Mouse (Mus musculus): ENCODE results near the gene Dock6. TPM values are rescaled to one million over a fixed set of nuclear protein-coding genes. Genes with fewer than 3 reads are reported as not detected.

The Dock6 gene
- polyA plus RNA-seq, 1 experiment from 2014 or later, result 28.3 TPM

DNA sequence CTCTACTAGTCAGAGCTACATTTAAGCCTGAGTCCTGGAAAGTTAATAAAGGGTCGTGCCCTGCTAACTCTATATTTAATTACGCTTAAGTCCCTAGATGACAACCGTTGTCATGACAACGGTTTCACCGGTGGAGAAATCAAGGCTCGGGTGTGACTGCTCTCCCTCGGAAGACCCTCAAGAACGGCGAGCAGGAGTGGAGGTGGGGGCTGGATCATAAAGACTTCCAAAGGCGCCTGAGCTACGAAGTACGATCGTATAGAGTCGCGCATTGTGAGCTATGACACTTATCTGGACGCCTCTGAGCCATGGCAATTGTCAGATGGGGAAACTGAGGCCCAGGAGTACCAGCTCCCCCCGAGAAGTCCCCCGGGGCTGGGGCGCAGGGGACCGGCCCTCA is 92.7 kb downstream of the Dock6 start:
- Histone ChIP-seq H3K9ac (ENCODE audit: low read depth, low read length) (peak overlapping the region; percentile 74), H3K27me3 (replicated peaks; ENCODE audit: control insufficient read depth, insufficient read depth, low read length) (no peaks in the 10 kb centered on the region), H3K27ac (replicated peaks; ENCODE audit: low read depth, low read length) (peak overlapping the region; percentile 36; the same call in 1 of the 2 replicates), H3K4me1 (ENCODE audit: control insufficient read depth, insufficient read depth, low read length) (peaks cover 8% of the 10 kb centered on the region; the same call in 1 of the 2 replicates), H3K9me3 (ENCODE audit: control insufficient read depth, low read length) (no peaks in the 10 kb centered on the region), H3K4me2 (ENCODE audit: low read depth, low read length) (peak overlapping the region; percentile 82), H3K4me3 (ENCODE audit: low read depth, low read length) (peak overlapping the region; percentile 80), H3K36me3 (ENCODE audit: control insufficient read depth, insufficient read depth, low read length) (0 out of 2 replicates have a peak, but pooled peaks cover 4% of the 10 kb centered on the region)
- DNase-seq (ENCODE audit: low spot score), result no peak
- ATAC-seq (ENCODE audit: low read depth), result 0 out of 2 replicates have a peak, but pooled peaks have one; percentile 0
- 2% methylated on average over 15 of the region's 20 CpGs for WGBS

DNA sequence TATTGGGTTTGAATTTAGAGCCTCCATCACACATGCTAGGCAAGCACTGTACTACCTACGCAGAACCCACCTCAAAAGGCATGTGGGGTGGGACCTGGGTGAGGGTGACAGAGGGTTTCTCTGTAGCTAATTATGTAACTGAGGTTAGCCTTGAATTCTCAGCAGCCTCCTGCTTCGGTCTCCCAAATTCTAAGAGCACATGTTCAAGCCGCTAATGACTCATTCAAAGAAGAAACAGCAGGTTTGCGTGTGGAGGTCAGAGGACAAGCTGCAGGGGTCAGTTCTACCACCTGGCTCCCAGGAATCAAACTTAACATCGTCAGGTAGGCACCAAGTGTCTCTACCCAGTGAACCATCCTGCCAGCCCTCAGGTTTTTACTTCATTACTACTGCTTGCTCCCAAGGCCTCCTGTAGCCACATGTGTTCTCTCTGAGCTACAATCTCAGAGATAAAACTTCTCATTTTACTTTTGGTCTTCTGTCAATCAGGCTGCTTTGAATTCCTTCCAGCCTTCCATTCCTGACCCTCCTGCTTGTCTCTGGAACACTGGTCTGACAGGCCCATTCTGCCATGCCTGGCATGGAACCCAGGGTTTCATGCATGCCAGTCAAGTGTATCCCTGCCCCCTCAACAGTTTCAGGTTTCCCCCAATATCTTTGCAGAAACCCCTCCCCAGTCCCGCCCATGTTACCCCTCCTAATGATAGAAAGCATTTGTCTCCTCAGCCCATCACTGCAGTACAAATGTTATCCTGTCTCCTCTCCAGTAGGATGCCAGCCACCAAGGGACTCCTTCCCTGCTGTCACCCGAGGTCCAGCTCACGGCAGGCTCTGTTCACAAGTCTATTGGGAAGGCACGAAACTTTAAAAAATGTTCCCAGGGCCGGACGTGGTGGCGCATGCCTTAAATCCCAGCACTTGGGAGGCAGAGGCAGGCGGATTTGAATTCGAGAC is 93.6 kb downstream of the Dock6 start:
- H3K4me1 ChIP-seq (ENCODE audit: control insufficient read depth, insufficient read depth, low read length), result peaks cover 8% of the 10 kb centered on the region; the same call in 1 of the 2 replicates
- ATAC-seq (ENCODE audit: low read depth) (no peak), DNase-seq (ENCODE audit: low spot score) (peak; percentile 30)
- peak overlapping the region; percentile 74 for H3K9ac ChIP-seq (ENCODE audit: low read depth, low read length)
- peak overlapping the region; percentile 82 for H3K4me2 ChIP-seq (ENCODE audit: low read depth, low read length)
- no peaks in the 10 kb centered on the region for H3K27me3 ChIP-seq (replicated peaks; ENCODE audit: control insufficient read depth, insufficient read depth, low read length)
- H3K4me3 ChIP-seq (ENCODE audit: low read depth, low read length), result peak overlapping the region; percentile 80
- no peaks in the 10 kb centered on the region for H3K9me3 ChIP-seq (ENCODE audit: control insufficient read depth, low read length)
- whole genome bisulfite sequencing, result 49% methylated on average over 14 of the region's 14 CpGs
- H3K27ac ChIP-seq (replicated peaks; ENCODE audit: low read depth, low read length), result no peak overlapping the region
- H3K36me3 ChIP-seq (ENCODE audit: control insufficient read depth, insufficient read depth, low read length), result 0 out of 2 replicates have a peak, but pooled peaks cover 9% of the 10 kb centered on the region

- ATAC-seq (ENCODE audit: low read depth), result no peak
- no peak overlapping the region for H3K4me2 ChIP-seq (ENCODE audit: low read depth, low read length)
- H3K4me1 ChIP-seq (ENCODE audit: control insufficient read depth, insufficient read depth, low read length), result peaks cover 12% of the 10 kb centered on the region; the same call in 1 of the 2 replicates
- no peak overlapping the region for H3K27ac ChIP-seq (replicated peaks; ENCODE audit: low read depth, low read length)
- H3K36me3 ChIP-seq (ENCODE audit: control insufficient read depth, insufficient read depth, low read length), result peaks cover 15% of the 10 kb centered on the region; the same call in 1 of the 2 replicates
- DNase-seq (ENCODE audit: low spot score), result no peak
- no peaks in the 10 kb centered on the region for H3K9me3 ChIP-seq (ENCODE audit: control insufficient read depth, low read length)
- no peak overlapping the region for H3K9ac ChIP-seq (ENCODE audit: low read depth, low read length)
- H3K4me3 ChIP-seq (ENCODE audit: low read depth, low read length), result no peak overlapping the region
- H3K27me3 ChIP-seq (replicated peaks; ENCODE audit: control insufficient read depth, insufficient read depth, low read length), result no peaks in the 10 kb centered on the region
- WGBS, result 69% methylated on average over 13 of the region's 13 CpGs
These were observed 97.7 kb downstream of the Dock6 start for GRCm38 (mm10) chr9:21754516-21755321.

DNA sequence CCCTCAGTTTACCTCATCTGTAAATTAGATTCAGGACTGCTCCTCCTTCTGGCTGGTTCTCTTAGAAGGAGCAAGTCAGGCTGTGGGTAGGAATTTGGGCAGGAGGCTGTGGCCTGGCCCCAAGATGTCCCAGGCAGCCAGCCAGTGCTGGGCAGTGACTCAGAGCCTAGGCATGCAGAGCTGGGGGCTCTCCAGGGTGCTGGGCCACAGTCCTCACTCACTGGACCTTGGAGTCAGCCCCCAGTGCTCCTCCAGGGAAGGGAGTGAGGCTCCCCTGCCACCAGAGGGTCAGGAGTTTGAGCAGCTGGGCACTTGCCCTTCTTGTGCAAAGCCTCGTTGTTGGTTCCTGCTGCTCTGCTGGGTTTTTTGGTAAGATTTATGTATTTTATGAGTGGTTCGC is 98.4 kb downstream of the Dock6 start:
- no peak overlapping the region for H3K4me2 ChIP-seq (ENCODE audit: low read depth, low read length)
- ATAC-seq (ENCODE audit: low read depth) (no peak; the same call in 1 of the 2 replicates), DNase-seq (ENCODE audit: low spot score) (peak; percentile 34)
- H3K4me1 ChIP-seq (ENCODE audit: control insufficient read depth, insufficient read depth, low read length), result peaks cover 9% of the 10 kb centered on the region; the same call in 1 of the 2 replicates
- no peaks in the 10 kb centered on the region for H3K9me3 ChIP-seq (ENCODE audit: control insufficient read depth, low read length)
- H3K27ac ChIP-seq (replicated peaks; ENCODE audit: low read depth, low read length), result no peak overlapping the region
- 69% methylated on average over 2 of the region's 2 CpGs for WGBS
- no peaks in the 10 kb centered on the region for H3K27me3 ChIP-seq (replicated peaks; ENCODE audit: control insufficient read depth, insufficient read depth, low read length)
- no peak overlapping the region for H3K4me3 ChIP-seq (ENCODE audit: low read depth, low read length)
- H3K9ac ChIP-seq (ENCODE audit: low read depth, low read length), result no peak overlapping the region
- H3K36me3 ChIP-seq (ENCODE audit: control insufficient read depth, insufficient read depth, low read length), result peaks cover 22% of the 10 kb centered on the region

GRCm38 (mm10) chr9:21752252-21752792 is 100.1 kb downstream of the Dock6 start:
- Histone ChIP-seq H3K27ac (replicated peaks; ENCODE audit: low read depth, low read length) (peak overlapping the region; percentile 74), H3K4me1 (ENCODE audit: control insufficient read depth, insufficient read depth, low read length) (0 out of 2 replicates have a peak, but pooled peaks cover 3% of the 10 kb centered on the region), H3K27me3 (replicated peaks; ENCODE audit: control insufficient read depth, insufficient read depth, low read length) (no peaks in the 10 kb centered on the region), H3K9ac (ENCODE audit: low read depth, low read length) (0 out of 2 replicates have a peak overlapping the region, but pooled peaks have one; percentile 20), H3K4me2 (ENCODE audit: low read depth, low read length) (no peak overlapping the region), H3K36me3 (ENCODE audit: control insufficient read depth, insufficient read depth, low read length) (peaks cover 39% of the 10 kb centered on the region), H3K4me3 (ENCODE audit: low read depth, low read length) (no peak overlapping the region), H3K9me3 (ENCODE audit: control insufficient read depth, low read length) (no peaks in the 10 kb centered on the region)
- ATAC-seq (ENCODE audit: low read depth), result peak; percentile 64
- WGBS, result 40% methylated on average over 6 of the region's 10 CpGs
- DNase-seq (ENCODE audit: low spot score), result peak; percentile 65

DNA sequence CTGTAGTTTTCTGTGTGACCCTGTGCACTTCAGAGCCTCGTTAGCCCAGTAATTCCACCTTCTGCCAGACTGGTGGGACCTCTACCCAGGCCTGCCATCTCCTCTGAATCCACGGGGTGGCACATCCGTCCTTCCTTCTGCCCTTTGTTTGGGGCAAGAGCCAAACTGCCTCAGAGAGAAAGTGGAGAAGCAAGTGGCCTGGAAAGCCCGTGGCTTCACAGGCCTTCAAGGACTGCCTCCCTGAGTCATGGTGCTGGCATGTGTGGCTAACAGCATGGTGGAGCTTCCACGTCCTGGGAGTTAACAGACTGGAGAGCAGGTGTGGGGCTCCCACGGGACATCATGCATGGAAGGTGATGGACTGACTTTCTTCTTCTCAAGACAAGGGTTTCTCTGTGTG is 101.1 kb downstream of the Dock6 start:
- DNase-seq (ENCODE audit: low spot score), result no peak
- no peak for ATAC-seq (ENCODE audit: low read depth)
- Histone ChIP-seq H3K36me3 (ENCODE audit: control insufficient read depth, insufficient read depth, low read length) (peaks cover 45% of the 10 kb centered on the region), H3K4me1 (ENCODE audit: control insufficient read depth, insufficient read depth, low read length) (0 out of 2 replicates have a peak, but pooled peaks cover 3% of the 10 kb centered on the region), H3K9ac (ENCODE audit: low read depth, low read length) (no peak overlapping the region), H3K4me3 (ENCODE audit: low read depth, low read length) (no peak overlapping the region), H3K27me3 (replicated peaks; ENCODE audit: control insufficient read depth, insufficient read depth, low read length) (no peaks in the 10 kb centered on the region), H3K9me3 (ENCODE audit: control insufficient read depth, low read length) (no peaks in the 10 kb centered on the region), H3K27ac (replicated peaks; ENCODE audit: low read depth, low read length) (no peak overlapping the region), H3K4me2 (ENCODE audit: low read depth, low read length) (no peak overlapping the region)
- WGBS, result 76% methylated on average over 6 of the region's 6 CpGs

GRCm38 (mm10) chr9:21750370-21750769 is 102.1 kb downstream of the Dock6 start:
- ATAC-seq (ENCODE audit: low read depth) (no peak), DNase-seq (ENCODE audit: low spot score) (no peak)
- H3K27ac ChIP-seq (replicated peaks; ENCODE audit: low read depth, low read length), result no peak overlapping the region
- no peaks in the 10 kb centered on the region for H3K27me3 ChIP-seq (replicated peaks; ENCODE audit: control insufficient read depth, insufficient read depth, low read length)
- H3K9me3 ChIP-seq (ENCODE audit: control insufficient read depth, low read length), result no peaks in the 10 kb centered on the region
- no peak overlapping the region for H3K4me3 ChIP-seq (ENCODE audit: low read depth, low read length)
- 0 out of 2 replicates have a peak, but pooled peaks cover 3% of the 10 kb centered on the region for H3K4me1 ChIP-seq (ENCODE audit: control insufficient read depth, insufficient read depth, low read length)
- no peak overlapping the region for H3K4me2 ChIP-seq (ENCODE audit: low read depth, low read length)
- WGBS, result 74% methylated on average over 3 of the region's 3 CpGs
- H3K36me3 ChIP-seq (ENCODE audit: control insufficient read depth, insufficient read depth, low read length), result peaks cover 55% of the 10 kb centered on the region
- no peak overlapping the region for H3K9ac ChIP-seq (ENCODE audit: low read depth, low read length)
